Mouse (Mus musculus) c-Kit-positive CD71-negative TER-119-negative erythroid progenitor cells, embryonic 14.5 days (primary cell): ENCODE measurements around the gene Zbtb41.
"Not testable (repeated sequence)": the region's sequence is repeated elsewhere in the genome, so short reads cannot be mapped to it uniquely, and the experiment has no call there.

Experiments
- DNase-seq: peaks from one replicate; pipeline ENCODE4 v3.0.0-alpha.2; 2013; ENCODE audit warnings: low read depth

The Zbtb41 gene

GRCm38 (mm10) chr1:139421875-139422791, at the start of gene Zbtb41:
Gene Zbtb41, plus strand, starts transcription at chr1:139422288.
- DNase-seq = peak; percentile 72

- DNase-seq = no peak
Observed at GRCm38 (mm10) chr1:139375900-139376299, 46.2 kb upstream of the Zbtb41 start.

GRCm38 (mm10) chr1:139376638-139377286, 45.3 kb upstream of the Zbtb41 start, which contains the start of gene Crb1:
Gene Crb1, minus strand, starts transcription at chr1:139377100.
- no peak for DNase-seq

- DNase-seq = no peak
Observed at GRCm38 (mm10) chr1:139378861-139379620, 43.0 kb upstream of the Zbtb41 start.

- no peak for DNase-seq
Observed at GRCm38 (mm10) chr1:139379621-139379984, 42.5 kb upstream of the Zbtb41 start.

GRCm38 (mm10) chr1:139391747-139392146, 30.3 kb upstream of the Zbtb41 start:
- no peak for DNase-seq

- DNase-seq = no peak
Observed at GRCm38 (mm10) chr1:139396589-139396988, 25.5 kb upstream of the Zbtb41 start.

GRCm38 (mm10) chr1:139405766-139406165, 16.3 kb upstream of the Zbtb41 start:
- DNase-seq = no peak

- no peak for DNase-seq
Observed at GRCm38 (mm10) chr1:139407701-139408100, 14.4 kb upstream of the Zbtb41 start.

GRCm38 (mm10) chr1:139412365-139412764, 9.7 kb upstream of the Zbtb41 start:
- not testable (repeated sequence) for DNase-seq

GRCm38 (mm10) chr1:139413465-139413864, 8.6 kb upstream of the Zbtb41 start:
- peak; percentile 14 for DNase-seq

GRCm38 (mm10) chr1:139421521-139421874, 590 bp upstream of the Zbtb41 start:
- no peak for DNase-seq

GRCm38 (mm10) chr1:139422941-139423340, 853 bp downstream of the Zbtb41 start:
- no peak for DNase-seq

- DNase-seq = no peak
Observed at GRCm38 (mm10) chr1:139423931-139424330, 1.8 kb downstream of the Zbtb41 start.

GRCm38 (mm10) chr1:139425006-139425405, 2.9 kb downstream of the Zbtb41 start:
- DNase-seq = no peak

GRCm38 (mm10) chr1:139438373-139438772, 16.3 kb downstream of the Zbtb41 start:
- no peak for DNase-seq

- not testable (repeated sequence) for DNase-seq
Observed at GRCm38 (mm10) chr1:139443103-139443502, 21.0 kb downstream of the Zbtb41 start.

GRCm38 (mm10) chr1:139454340-139455225, 32.5 kb downstream of the Zbtb41 start, which contains the start of gene Aspm:
Gene Aspm, plus strand, starts transcription at chr1:139454772.
- peak; percentile 94 for DNase-seq

GRCm38 (mm10) chr1:139455226-139455869, 33.3 kb downstream of the Zbtb41 start:
- DNase-seq = no peak

GRCm38 (mm10) chr1:139460807-139461206, 38.7 kb downstream of the Zbtb41 start:
- no peak for DNase-seq

GRCm38 (mm10) chr1:139465936-139466335, 43.8 kb downstream of the Zbtb41 start:
- no peak for DNase-seq
